Mouse (Mus musculus): Measurements from ENCODE around the gene Disp2. TPM values are rescaled to one million over a fixed set of nuclear protein-coding genes. Genes with fewer than 3 reads are reported as not detected.

Disp2 gene
- total RNA-seq, 2 experiments from 2014 or later = 0.03 TPM; not detected in 1

DNA sequence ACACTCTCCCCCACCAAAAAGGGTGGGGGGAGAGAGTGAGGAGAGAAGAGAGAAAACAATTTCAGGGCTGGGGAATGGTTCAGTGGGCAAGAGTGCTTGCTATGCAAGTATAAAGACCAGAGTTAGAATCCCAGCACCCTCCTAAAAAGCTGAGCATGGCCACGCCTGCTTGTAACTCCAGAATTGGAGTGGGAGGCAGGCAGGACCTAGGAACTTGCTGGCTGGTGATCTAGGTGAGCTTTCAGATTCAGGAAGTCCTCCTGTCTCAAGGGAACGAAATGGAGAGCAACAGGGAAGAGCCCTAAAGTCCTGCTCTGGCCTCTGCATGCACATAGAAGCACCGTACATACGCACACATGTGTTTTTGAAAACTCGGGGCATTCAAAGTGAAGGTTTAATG is 43.3 kb downstream of the Disp2 start:
- intact Hi-C loops (cut with DNase I) = no loop called here
- no peak for DNase-seq (ENCODE audit: low spot score)

GRCm38 (mm10) chr2:118824396-118824795 is 44.9 kb downstream of the Disp2 start:
- intact Hi-C loops (cut with DNase I) = no loop called here

GRCm38 (mm10) chr2:118829096-118829495 is 49.6 kb downstream of the Disp2 start:
- intact Hi-C loops (cut with DNase I) = no loop called here

More at GRCm38 (mm10) chr2:118824396-118824795, 44.9 kb downstream of the Disp2 start:
- no peak for DNase-seq (ENCODE audit: low spot score)

DNA sequence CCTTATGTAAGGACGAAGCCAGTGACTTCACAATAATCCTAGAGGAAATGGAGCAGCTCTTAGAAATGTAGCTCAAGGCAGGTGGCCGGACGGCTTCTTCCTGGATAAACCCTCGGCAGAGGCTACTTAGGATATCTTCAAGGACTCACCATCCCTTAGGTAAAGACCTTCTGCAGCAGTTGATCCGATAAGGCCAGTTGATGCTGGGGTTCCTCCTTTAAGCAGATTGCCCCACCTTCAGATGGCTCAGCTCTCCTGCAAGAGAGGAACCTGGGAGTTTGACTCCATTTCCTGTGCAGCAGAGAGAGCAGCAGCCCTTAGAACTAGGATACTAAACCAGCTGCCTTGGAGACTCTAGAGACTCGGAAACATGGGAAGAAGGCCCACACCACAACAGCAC is 54.5 kb downstream of the Disp2 start:
- no peak for DNase-seq (ENCODE audit: low spot score)
- intact Hi-C loops (cut with DNase I) = no loop called here

More at GRCm38 (mm10) chr2:118829096-118829495, 49.6 kb downstream of the Disp2 start:
- DNase-seq (ENCODE audit: low spot score) = no peak

DNA sequence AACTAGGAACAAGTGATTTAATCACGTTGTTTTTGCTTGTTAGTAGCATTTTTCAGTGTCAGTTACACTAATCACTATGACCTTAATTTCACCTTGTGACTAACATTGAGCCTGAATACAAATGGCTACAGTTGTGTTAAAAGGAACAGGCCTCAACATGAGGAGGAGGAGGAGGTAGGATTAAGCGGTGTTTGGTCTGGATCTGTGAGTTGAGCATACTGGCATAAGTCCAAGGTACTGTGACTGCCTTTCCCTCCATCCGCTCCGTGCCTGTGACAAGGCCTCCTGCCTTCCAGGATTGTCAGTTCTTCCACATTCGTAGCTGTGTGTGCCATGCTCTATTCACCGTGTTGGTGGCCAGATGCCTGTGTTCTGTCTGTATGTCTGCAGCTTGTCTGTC is 55.6 kb downstream of the Disp2 start:
- intact Hi-C loops (cut with DNase I) = no loop called here
- DNase-seq (ENCODE audit: low spot score) = no peak

DNA sequence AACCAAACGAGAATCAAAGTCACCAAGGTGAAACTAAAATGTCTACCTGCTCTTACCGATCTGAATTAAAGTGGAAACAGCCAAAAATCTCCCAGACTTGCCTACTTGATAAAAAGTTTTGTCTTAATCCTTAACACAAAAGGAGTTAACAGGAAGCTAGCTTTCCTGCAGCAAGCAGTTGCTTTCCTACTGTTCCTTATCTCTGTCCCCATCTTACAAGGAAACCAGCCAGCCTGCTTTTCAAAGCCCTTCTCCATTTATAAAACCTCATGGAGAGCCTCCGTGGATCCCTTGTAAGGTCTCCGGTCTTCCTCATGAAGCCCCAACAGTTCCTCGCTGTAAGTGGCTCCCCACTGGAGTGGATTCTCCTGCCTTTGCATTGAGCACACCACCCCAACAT is 58.8 kb downstream of the Disp2 start:
- intact Hi-C loops (cut with DNase I) = no loop called here
- no peak for DNase-seq (ENCODE audit: low spot score)

DNA sequence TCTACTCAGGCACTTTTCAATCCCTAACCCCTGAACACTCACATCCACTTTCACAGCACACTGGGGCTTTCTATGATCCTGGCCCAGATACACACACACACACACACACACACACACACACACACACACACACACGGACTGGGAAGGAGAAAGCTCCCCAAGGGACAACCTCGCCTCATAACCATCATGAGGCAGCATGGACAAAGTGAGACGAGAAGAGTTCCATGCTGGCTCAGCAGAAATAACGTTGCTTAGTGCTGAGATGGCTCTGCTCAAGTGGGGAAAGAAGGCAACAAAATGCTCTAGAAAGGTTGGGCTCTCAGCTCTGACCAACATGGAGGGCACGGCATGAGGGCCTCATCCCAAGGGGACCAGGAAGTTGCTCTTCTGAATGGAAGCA is 61.7 kb downstream of the Disp2 start:
- intact Hi-C loops (cut with DNase I) = no loop called here
- DNase-seq (ENCODE audit: low spot score) = no peak

DNA sequence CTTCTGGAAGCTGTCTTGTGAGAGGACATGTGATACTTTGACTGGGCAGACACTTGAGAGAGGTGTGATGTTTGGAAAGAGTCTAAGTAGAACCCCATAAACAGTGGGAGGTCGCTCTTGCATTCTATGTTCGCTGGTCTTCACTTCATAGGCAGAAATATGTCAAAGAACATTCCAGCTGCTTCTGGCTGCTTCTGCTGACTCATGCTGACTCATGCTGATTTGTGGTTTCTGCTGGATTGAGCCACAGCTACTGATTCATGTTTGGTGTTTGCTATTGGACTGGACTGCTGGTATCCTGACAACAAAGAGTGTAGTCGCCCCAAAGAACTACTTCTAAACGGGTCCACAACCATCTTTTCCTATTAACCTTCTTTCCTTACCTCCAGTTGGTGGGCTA is 62.3 kb downstream of the Disp2 start:
- intact Hi-C loops (cut with DNase I) = no loop called here
- no peak for DNase-seq (ENCODE audit: low spot score)

- intact Hi-C loops (cut with DNase I) = no loop called here
- DNase-seq (ENCODE audit: low spot score) = no peak
Observed at GRCm38 (mm10) chr2:118844427-118844826, 64.9 kb downstream of the Disp2 start.

- intact Hi-C loops (cut with DNase I) = no loop called here
- DNase-seq (ENCODE audit: low spot score) = no peak
Observed at GRCm38 (mm10) chr2:118846246-118846645, 66.7 kb downstream of the Disp2 start.

- intact Hi-C loops (cut with DNase I) = no loop called here
- DNase-seq (ENCODE audit: low spot score) = no peak
Observed at GRCm38 (mm10) chr2:118851756-118852155, 72.2 kb downstream of the Disp2 start.

Other genes with a start within 250 kb of the Disp2 start
- gene Bmf, start 230.0 kb upstream of the Disp2 start, total RNA-seq (2021) = 10 to 100 TPM in 1 of 2 experiments, 1 to 10 TPM in 1; 7.3 to 11.5 TPM
- 1 to 10 TPM; 1.9 to 2.2 TPM for gene Bub1b, start 181.5 kb upstream of the Disp2 start, total RNA-seq (2021)
- gene Pak6, start 116.4 kb upstream of the Disp2 start, total RNA-seq (2021) = 1 to 10 TPM; 6.4 to 9.9 TPM
- gene Ankrd63, start 75.8 kb upstream of the Disp2 start, total RNA-seq (2021) = 1 to 10 TPM; 1.8 to 3.0 TPM
- 1 to 10 TPM; 1.9 to 2.8 TPM for gene Plcb2, start 51.3 kb upstream of the Disp2 start, total RNA-seq (2021)
- 10 to 100 TPM; 26.7 to 32.4 TPM for gene Inafm2, start 34.0 kb upstream of the Disp2 start, total RNA-seq (2021)
- 10 to 100 TPM; 23.0 to 24.2 TPM for gene Ccdc9b, start 17.1 kb upstream of the Disp2 start, total RNA-seq (2021)
- gene Phgr1, start 7.0 kb upstream of the Disp2 start, total RNA-seq (2021) = not detected
- gene Knstrn, start 34.3 kb downstream of the Disp2 start, total RNA-seq (2021) = 1 to 10 TPM; 1.4 to 1.6 TPM
- gene Ivd, start 82.2 kb downstream of the Disp2 start, total RNA-seq (2021) = 100 to 1,000 TPM; 297 to 304 TPM
- gene Bahd1, start 120.7 kb downstream of the Disp2 start, total RNA-seq (2021) = 10 to 100 TPM; 14.7 to 18.2 TPM
- 1 to 10 TPM; 9.3 to 9.8 TPM for gene Chst14, start 146.8 kb downstream of the Disp2 start, total RNA-seq (2021)
- 10 to 100 TPM; 10.0 to 13.0 TPM for gene Ccdc32, start 249.7 kb downstream of the Disp2 start, total RNA-seq (2021)